9 mouse cellular contexts compared by ENCODE assay signal in the genomic region with DNA sequence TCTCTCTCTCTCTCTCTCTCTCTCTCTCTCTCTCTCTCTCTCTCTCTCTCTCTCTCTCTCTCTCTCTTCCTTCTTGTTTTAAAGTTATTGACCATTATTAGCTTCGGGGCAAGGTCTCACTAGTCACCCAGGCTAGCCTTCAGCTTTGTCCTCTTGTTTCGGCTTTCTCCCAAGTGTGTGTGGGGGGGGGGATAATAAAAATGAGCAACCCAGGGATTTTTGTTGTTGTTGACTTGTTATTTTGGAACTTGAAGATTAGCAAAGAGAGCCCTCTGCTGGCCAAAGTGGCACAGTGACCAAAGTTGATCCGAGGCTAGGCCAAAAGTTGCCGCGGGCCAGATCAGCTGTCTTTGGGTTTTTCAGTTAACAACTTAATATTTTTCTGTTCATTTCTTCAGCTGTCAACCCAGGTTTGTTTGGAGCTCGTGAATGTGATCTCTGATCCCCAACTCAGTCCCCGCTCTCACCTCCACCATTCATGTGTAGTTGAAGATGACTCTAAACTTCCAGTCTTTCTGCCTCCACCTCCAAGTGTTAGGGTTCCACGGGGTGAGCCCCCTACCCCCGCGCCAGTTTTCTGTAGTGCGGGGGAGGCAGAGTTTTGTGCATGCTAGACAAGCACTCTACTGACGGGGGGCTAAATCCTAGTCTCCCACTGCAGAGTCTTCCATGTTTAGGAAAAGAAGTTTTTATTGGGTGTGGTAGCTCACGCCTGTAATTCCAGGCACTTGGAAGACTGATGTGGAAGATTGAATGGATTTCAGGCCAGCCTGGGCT. TPM values are rescaled to one million over a fixed set of nuclear protein-coding genes. Genes with fewer than 3 reads are reported as not detected.
DNase-seq lines count a peak whose midpoint lies in the region; ATAC-seq and TF ChIP-seq lines count a peak whose summit lies in the region.
"Had no signal": no experiment of that assay in that cellular context is flagged by ENCODE, and none has a peak within 500 bp of the region (broad histone marks: within the 10 kb centered on the region; RNA-seq: fewer than 3 reads in every experiment).

No protein-coding gene starts in this region.

- peak; percentile 50 to 87 for DNase-seq in adrenal gland, adult (ENCODE audit: inconsistent age in 2 of 2, low spot score in 1 of 2)
- DNase-seq in adrenal gland, postnatal 4 days (ENCODE audit: low spot score in 2 of 2), result no peak
- peak; percentile 72 for DNase-seq in adrenal gland, postnatal 10 days
- peak; percentile 55 for DNase-seq in embryo, embryonic 9.5 days (ENCODE audit: extremely low spot score)
- peak; percentile 55 for DNase-seq in heart, postnatal 0 days (ENCODE audit: low spot score)
- DNase-seq in layer of hippocampus, postnatal 10 days (ENCODE audit: low spot score in 2 of 2), result peak; percentile 70 to 76
- DNase-seq in spleen, adult 18-20 months, result peak; percentile 40 to 71

- peaks cover 17% of the 10 kb centered on the region; the same call in 1 of the 2 replicates for H3K36me3 ChIP-seq in heart, postnatal 0 days (replicated peaks; ENCODE audit: control insufficient read depth, insufficient read depth, low read length)

- H3K27me3 ChIP-seq in heart, postnatal 0 days (ENCODE audit: control insufficient read depth, insufficient read depth, low read length), result no peaks in the 10 kb centered on the region
- H3K27me3 ChIP-seq: megakaryocyte, embryonic 14.5 days had no signal

- 42% methylated on average over 13 of the region's 13 CpGs for WGBS in heart, postnatal 0 days

- peaks cover 18% of the 10 kb centered on the region; the same call in 1 of the 2 replicates for H3K4me1 ChIP-seq in heart, postnatal 0 days (ENCODE audit: control insufficient read depth, insufficient read depth)

- H3K4me3 ChIP-seq in heart, postnatal 0 days (ENCODE audit: low read depth, low read length), result no peak overlapping the region
- H3K4me3 ChIP-seq: megakaryocyte, embryonic 14.5 days had no signal

- peak; percentile 63 for TF ChIP-seq CTCF in heart, postnatal 0 days (IDR thresholded peaks at IDR 0.05; ENCODE audit: low read depth)

- no peaks in the 10 kb centered on the region for H3K9me3 ChIP-seq in heart, postnatal 0 days (replicated peaks; ENCODE audit: control insufficient read depth, low read length)
- H3K9me3 ChIP-seq: megakaryocyte, embryonic 14.5 days had no signal

- no peak overlapping the region for H3K4me2 ChIP-seq in heart, postnatal 0 days (ENCODE audit: low read depth, low read length)

- H3K9ac ChIP-seq in heart, postnatal 0 days (replicated peaks; ENCODE audit: low read depth, low read length), result no peak overlapping the region

- ATAC-seq in heart, postnatal 0 days (ENCODE audit: insufficient read depth, low read depth), result no peak
- ATAC-seq in megakaryocyte-erythroid progenitor cell, adult 5-6 weeks (replicated peaks; ENCODE audit: low FRiP score, low TSS enrichment, poor library complexity, severe bottlenecking), result peak; percentile 30; the same call in 1 of the 2 replicates

- no peak overlapping the region for H3K27ac ChIP-seq in heart, postnatal 0 days (ENCODE audit: low read depth)

- no peak for TF ChIP-seq EP300 in heart, postnatal 0 days (IDR thresholded peaks at IDR 0.05; ENCODE audit: low read depth)

RNA-seq across cellular contexts. Expression of a gene that starts 27.3 kb away (rescaled TPM):
- 10 to 100 TPM; 53.4 to 53.8 TPM for total RNA-seq in adrenal gland, postnatal 4 days (2021)
- 10 to 100 TPM; 46.2 TPM for total RNA-seq in adrenal gland, postnatal 10 days (2021)
- 42.9 and 65.1 TPM in 2 replicates for total RNA-seq in heart, postnatal 0 days (2014; rRNA removed; ENCODE audit: low replicate concordance)
- 23.7 and 27.0 TPM in 2 replicates for polyA plus RNA-seq in heart, postnatal 0 days (2015; fragmentation: Nextera tagmentation; extraction: Ambion mirVana)
- 10 to 100 TPM; 54.2 to 58.4 TPM for total RNA-seq in layer of hippocampus, postnatal 10 days (2021)
- total RNA-seq in megakaryocyte-erythroid progenitor cell, adult 5-6 weeks (2014; fragmentation: Nextera tagmentation), result 17.2 and 22.1 TPM in 2 replicates
- 34.9 and 49.3 TPM in 2 replicates for total RNA-seq in megakaryocyte-erythroid progenitor cell, adult 5-6 weeks (2017)

RNA-seq across cellular contexts. Expression of a gene that starts 34.0 kb away (rescaled TPM):
- 1 to 10 TPM; 6.5 to 8.2 TPM for total RNA-seq in adrenal gland, postnatal 4 days (2021)
- 10 to 100 TPM in 1 of 2 experiments, 1 to 10 TPM in 1; 6.7 to 38.4 TPM for total RNA-seq in adrenal gland, postnatal 10 days (2021)
- 24.8 and 28.5 TPM in 2 replicates for total RNA-seq in heart, postnatal 0 days (2014; rRNA removed; ENCODE audit: low replicate concordance)
- polyA plus RNA-seq in heart, postnatal 0 days (2015; fragmentation: Nextera tagmentation; extraction: Ambion mirVana), result 6.9 and 9.2 TPM in 2 replicates
- 1 to 10 TPM; 4.0 to 4.8 TPM for total RNA-seq in layer of hippocampus, postnatal 10 days (2021)
- total RNA-seq in megakaryocyte-erythroid progenitor cell, adult 5-6 weeks (2014; fragmentation: Nextera tagmentation), result 0.90 and 1.5 TPM in 2 replicates
- 0.66 and 0.80 TPM in 2 replicates for total RNA-seq in megakaryocyte-erythroid progenitor cell, adult 5-6 weeks (2017)

RNA-seq across cellular contexts. Expression of a gene that starts 49.1 kb away (rescaled TPM):
- 10 to 100 TPM; 13.6 to 16.4 TPM for total RNA-seq in adrenal gland, postnatal 4 days (2021)
- 10 to 100 TPM in 1 of 2 experiments, 1 to 10 TPM in 1; 7.9 to 11.1 TPM for total RNA-seq in adrenal gland, postnatal 10 days (2021)
- total RNA-seq in heart, postnatal 0 days (2014; rRNA removed; ENCODE audit: low replicate concordance), result 4.0 and 13.4 TPM in 2 replicates
- 7.6 and 9.4 TPM in 2 replicates for polyA plus RNA-seq in heart, postnatal 0 days (2015; fragmentation: Nextera tagmentation; extraction: Ambion mirVana)
- total RNA-seq in layer of hippocampus, postnatal 10 days (2021), result 10 to 100 TPM; 27.1 to 27.2 TPM
- 6.5 and 6.9 TPM in 2 replicates for total RNA-seq in megakaryocyte-erythroid progenitor cell, adult 5-6 weeks (2014; fragmentation: Nextera tagmentation)
- total RNA-seq in megakaryocyte-erythroid progenitor cell, adult 5-6 weeks (2017), result 4.5 and 7.0 TPM in 2 replicates

Comparison
In these comparisons a context has a peak if more than half of its experiments do, and no peak if none do; other contexts are left out.
1. DNase-seq: peak in adrenal gland, adult (2 of 2), adrenal gland, postnatal 10 days (single experiment), embryo, embryonic 9.5 days (single experiment), heart, postnatal 0 days (single experiment), layer of hippocampus, postnatal 10 days (2 of 2) and spleen, adult 18-20 months (2 of 2); none in adrenal gland, postnatal 4 days (0 of 2).